Mouse (Mus musculus) heart, embryonic 13.5 days (tissue): ENCODE measurements around the gene Klk1b9. TPM values are rescaled to one million over a fixed set of nuclear protein-coding genes. Genes with fewer than 3 reads are reported as not detected.
"Not testable (repeated sequence)": the region's sequence is repeated elsewhere in the genome, so short reads cannot be mapped to it uniquely, and the experiment has no call there.

Source experiments
- ATAC-seq: fragments of 200-750 bp; cut with Nextera tagmentation; 2 replicates; pipeline ENCODE4 v1.8.0; 2017; ENCODE audit warnings: moderate TSS enrichment; ENCODE audit not compliant: insufficient number of reproducible peaks, low FRiP score, low TSS enrichment; ENCODE audit errors: extremely low read depth
- H3K27ac ChIP-seq: fragments of 300-500 bp; sonication (generic); replicated peaks from 2 replicates; pipeline ENCODE4 v1.5.1; 2015; ENCODE audit warnings: moderate library complexity, mild to moderate bottlenecking, inconsistent platforms
- H3K27me3 ChIP-seq: fragments of 300-500 bp; sonication (generic); replicated peaks from 2 replicates; pipeline ENCODE4 v1.6.1; 2015; ENCODE audit warnings: mild to moderate bottlenecking, inconsistent platforms
- H3K36me3 ChIP-seq: fragments of 300-500 bp; sonication (generic); 2 replicates; pipeline ENCODE4 v1.6.1; 2015; ENCODE audit warnings: mild to moderate bottlenecking, inconsistent platforms
- H3K4me1 ChIP-seq: fragments of 300-500 bp; sonication (generic); 2 replicates; pipeline ENCODE4 v1.6.1; 2015; ENCODE audit warnings: inconsistent platforms
- H3K4me2 ChIP-seq: fragments of 300-500 bp; sonication (generic); 2 replicates; pipeline ENCODE4 v1.6.1; 2015; ENCODE audit warnings: inconsistent platforms, mild to moderate bottlenecking, moderate library complexity
- H3K4me3 ChIP-seq: fragments of 300-500 bp; sonication (generic); 2 replicates; pipeline ENCODE4 v1.5.1; 2015; ENCODE audit warnings: moderate library complexity, mild to moderate bottlenecking, inconsistent platforms
- H3K9ac ChIP-seq: fragments of 300-500 bp; sonication (generic); 2 replicates; pipeline ENCODE4 v1.6.1; 2015; ENCODE audit warnings: inconsistent platforms, mild to moderate bottlenecking, moderate library complexity
- H3K9me3 ChIP-seq: fragments of 300-500 bp; sonication (generic); 2 replicates; pipeline ENCODE4 v1.6.1; 2016; ENCODE audit warnings: inconsistent platforms
- WGBS: fragments of 180-500 bp; shearing (Covaris S2); methylation state at CpG from one replicate; pipeline ENCODE4 v1.1.7; 2015; ENCODE audit warnings: mixed read lengths; 5-methylcytosine and 5-hydroxymethylcytosine counted together
- polyA plus RNA-seq: library from polyadenylated mRNA; unstranded; fragments of >200 nt; fragmentation: Nextera tagmentation; extraction: Ambion mirVana; gene quantifications from 2 replicates; pipeline ENCODE4 v1.2.1, GENCODE M21; 2015

The Klk1b9 gene
- polyA plus RNA-seq, 1 experiment from 2014 or later, result not detected

DNA sequence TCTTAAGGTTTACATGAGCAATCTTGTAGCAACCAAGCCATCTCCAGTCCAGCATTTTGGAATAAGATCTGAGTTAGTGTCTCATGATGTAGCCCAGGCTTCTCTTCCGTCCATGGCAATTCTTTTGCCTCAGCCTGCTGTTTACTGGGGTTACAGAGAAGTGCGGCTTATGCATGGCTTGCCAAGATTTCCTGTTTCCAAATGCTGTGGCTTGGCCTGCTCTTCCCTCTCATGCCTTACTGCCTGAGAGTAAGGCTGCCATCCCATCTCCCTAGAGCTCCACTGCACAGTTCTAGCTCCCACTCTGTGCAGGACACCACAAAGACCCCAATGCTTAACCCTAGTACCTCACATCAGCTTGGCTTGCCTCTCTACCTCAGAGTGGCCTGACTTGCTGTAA is 8.2 kb upstream of the Klk1b9 start:
- Histone ChIP-seq H3K9me3 (no peaks in the 10 kb centered on the region), H3K4me1 (no peaks in the 10 kb centered on the region), H3K36me3 (no peaks in the 10 kb centered on the region), H3K27ac (no peak overlapping the region), H3K27me3 (no peaks in the 10 kb centered on the region; the same call in 1 of the 2 replicates), H3K4me3 (no peak overlapping the region), H3K4me2 (no peak overlapping the region), H3K9ac (no peak overlapping the region)
- ATAC-seq, result no peak
- WGBS, result 74% methylated on average over 2 of the region's 2 CpGs

DNA sequence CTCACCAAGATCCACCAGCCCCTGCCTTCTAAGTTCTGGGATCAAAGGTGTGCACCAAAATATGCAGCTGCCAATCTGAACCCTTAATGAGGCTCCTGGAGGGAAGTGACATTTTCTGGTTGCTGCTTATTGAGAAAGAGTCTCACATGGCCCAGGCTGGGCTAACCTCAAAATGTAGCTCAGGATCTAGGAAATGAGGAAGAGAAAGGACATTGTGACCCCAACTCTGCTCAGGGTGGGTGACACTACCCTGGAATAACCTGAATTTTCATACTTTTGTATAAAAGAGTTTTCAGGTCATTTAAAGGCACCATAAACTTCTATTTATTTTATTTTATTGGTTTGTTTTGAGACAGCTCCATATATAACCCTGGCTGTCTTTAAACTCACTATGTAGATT is 9.8 kb downstream of the Klk1b9 start:
- Histone ChIP-seq H3K27ac (no peak overlapping the region), H3K9ac (no peak overlapping the region), H3K4me2 (no peak overlapping the region), H3K4me1 (no peaks in the 10 kb centered on the region), H3K27me3 (no peaks in the 10 kb centered on the region), H3K36me3 (no peaks in the 10 kb centered on the region), H3K9me3 (no peaks in the 10 kb centered on the region), H3K4me3 (no peak overlapping the region)
- ATAC-seq, result no peak

DNA sequence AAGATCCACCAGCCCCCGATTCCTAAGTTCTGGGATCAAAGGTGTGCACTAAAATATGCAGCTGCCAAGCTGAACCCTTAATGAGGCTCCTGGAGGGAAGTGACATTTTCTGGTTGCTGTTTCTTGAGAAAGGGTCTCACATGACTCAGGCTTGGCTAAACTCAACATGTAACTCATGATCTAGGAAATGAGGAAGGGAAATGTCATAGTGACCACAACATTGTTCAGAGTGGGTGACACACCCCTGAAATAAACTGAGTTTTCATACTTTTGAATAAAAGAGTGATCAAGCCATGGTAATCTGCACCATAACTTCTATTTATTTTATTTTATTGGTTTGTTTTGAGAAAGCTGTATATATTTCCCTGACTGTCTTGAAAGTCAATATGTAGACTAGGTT is 19.0 kb downstream of the Klk1b9 start:
- not testable (repeated sequence) for H3K9me3 ChIP-seq, H3K4me1 ChIP-seq, H3K27me3 ChIP-seq, H3K36me3 ChIP-seq, H3K4me3 ChIP-seq, ATAC-seq, H3K27ac ChIP-seq, H3K9ac ChIP-seq, H3K4me2 ChIP-seq
- 59% methylated on average over 1 of the region's 1 CpGs for WGBS

DNA sequence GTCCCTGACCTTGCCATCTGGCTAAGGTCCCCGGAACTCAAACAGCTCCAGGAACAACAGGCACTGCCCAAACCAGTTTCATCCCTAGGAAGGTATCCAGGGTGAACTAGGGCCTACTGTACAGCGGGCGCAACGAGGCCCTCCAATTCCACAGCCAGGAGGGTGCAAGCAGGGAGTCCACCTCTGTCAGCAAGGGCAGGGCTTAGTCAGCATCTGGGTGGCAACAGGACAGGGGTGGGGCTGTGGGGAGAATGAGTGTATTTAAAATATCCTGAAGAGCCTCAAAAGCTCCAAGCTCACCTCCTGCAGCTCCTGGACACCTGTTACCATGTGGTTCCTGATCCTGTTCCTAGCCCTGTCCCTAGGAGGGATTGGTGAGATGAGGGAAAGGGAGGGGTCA is 19.7 kb downstream of the Klk1b9 start, which contains the start of gene Klk1b11:
TSS of gene Klk1b11 (plus strand) at position 301 of the 400 bp plus-strand sequence.
- WGBS, result 62% methylated on average over 4 of the region's 4 CpGs
- H3K4me3 ChIP-seq, H3K36me3 ChIP-seq, H3K27me3 ChIP-seq, H3K27ac ChIP-seq, H3K4me1 ChIP-seq, H3K4me2 ChIP-seq, H3K9me3 ChIP-seq, ATAC-seq, H3K9ac ChIP-seq: not testable (repeated sequence)

DNA sequence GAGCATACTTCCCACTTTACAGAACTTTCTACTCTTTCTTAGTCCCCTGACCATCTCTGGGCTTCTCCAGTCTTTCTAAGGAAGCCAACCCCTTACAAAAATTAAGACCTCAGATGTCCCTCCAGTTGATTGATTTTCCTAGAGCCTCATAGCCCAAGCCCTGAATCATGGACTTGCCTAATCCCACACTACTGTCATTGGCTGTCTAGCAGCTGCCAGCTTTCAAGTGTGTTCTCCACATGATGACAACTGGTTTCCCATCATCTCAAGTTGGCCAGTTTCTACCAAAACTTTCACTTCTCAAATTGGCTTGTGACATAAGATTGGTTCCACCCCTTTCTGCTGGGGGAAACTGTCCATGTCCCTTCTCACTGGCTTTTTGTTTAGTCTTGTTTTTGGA is 29.0 kb downstream of the Klk1b9 start:
- Histone ChIP-seq H3K4me3 (no peak overlapping the region), H3K9me3 (no peaks in the 10 kb centered on the region), H3K4me1 (no peaks in the 10 kb centered on the region), H3K9ac (no peak overlapping the region), H3K27me3 (no peaks in the 10 kb centered on the region), H3K4me2 (no peak overlapping the region), H3K27ac (no peak overlapping the region), H3K36me3 (no peaks in the 10 kb centered on the region)
- no peak for ATAC-seq

DNA sequence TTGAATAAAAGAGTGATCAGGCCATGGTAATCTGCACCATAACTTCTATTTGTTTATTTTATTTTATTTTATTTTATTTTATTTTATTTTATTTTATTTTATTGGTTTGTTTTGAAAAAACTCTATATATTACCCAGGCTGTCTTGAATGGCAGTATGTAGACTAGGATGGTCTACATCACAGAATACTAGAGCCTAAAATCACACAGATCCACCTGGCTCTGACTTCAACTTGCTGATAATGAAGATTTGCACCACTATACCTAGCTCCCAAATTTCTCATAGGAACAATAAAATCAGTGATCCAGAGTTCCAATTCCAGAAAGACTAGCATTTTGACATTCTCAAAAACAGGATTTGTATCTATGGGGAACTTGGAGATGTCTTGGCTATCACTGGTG is 36.0 kb downstream of the Klk1b9 start, which contains the start of gene Klk1b26:
TSS of gene Klk1b26 (plus strand) at position 301 of the 400 bp plus-strand sequence.
- not testable (repeated sequence) for H3K9me3 ChIP-seq, H3K36me3 ChIP-seq, H3K27me3 ChIP-seq, H3K27ac ChIP-seq, H3K4me2 ChIP-seq, ATAC-seq, H3K4me1 ChIP-seq, H3K4me3 ChIP-seq, H3K9ac ChIP-seq

DNA sequence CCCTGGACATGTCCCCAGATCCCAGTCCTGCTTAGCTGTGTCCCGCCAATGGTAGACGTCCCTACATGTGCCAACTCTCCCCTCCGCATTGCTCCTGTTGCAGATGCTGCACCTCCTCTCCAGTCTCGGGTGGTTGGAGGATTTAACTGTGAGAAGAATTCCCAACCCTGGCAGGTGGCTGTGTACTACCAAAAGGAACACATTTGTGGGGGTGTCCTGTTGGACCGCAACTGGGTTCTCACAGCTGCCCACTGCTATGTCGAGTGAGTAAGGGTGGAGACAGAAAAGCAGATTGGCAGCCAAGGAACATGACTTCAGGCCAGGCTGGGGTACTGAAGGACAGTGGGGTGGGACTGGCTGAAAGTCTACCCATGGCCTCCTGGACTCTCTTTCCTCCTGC is 38.8 kb downstream of the Klk1b9 start:
- not testable (repeated sequence) for H3K4me2 ChIP-seq, H3K9ac ChIP-seq, ATAC-seq, H3K27me3 ChIP-seq, H3K4me3 ChIP-seq, H3K27ac ChIP-seq, H3K9me3 ChIP-seq, H3K4me1 ChIP-seq, H3K36me3 ChIP-seq
- WGBS, result 64% methylated on average over 6 of the region's 6 CpGs

DNA sequence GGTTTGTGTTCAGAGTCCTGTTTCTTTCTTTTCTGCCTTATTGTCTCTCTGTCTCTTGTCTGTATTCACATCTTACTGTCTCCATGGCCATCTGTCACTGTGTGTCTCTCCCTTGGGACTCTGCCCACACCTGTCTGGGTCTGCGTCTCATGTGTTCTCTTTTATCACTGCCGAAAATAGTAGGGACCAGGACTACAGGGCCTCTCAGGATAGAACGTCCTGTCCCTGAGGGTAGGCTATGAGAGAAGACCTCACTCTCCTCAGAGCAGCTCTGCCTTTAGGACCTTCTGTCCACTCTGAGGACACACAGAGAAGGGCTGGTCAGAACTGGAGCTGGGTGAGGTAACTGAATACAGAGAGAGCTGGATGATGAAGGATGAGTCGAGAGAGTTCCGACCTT is 39.2 kb downstream of the Klk1b9 start:
- no peaks in the 10 kb centered on the region for H3K9me3 ChIP-seq
- H3K36me3 ChIP-seq, result no peaks in the 10 kb centered on the region
- no peaks in the 10 kb centered on the region for H3K4me1 ChIP-seq
- no peak overlapping the region for H3K27ac ChIP-seq
- 70% methylated on average over 5 of the region's 5 CpGs for WGBS
- no peak overlapping the region for H3K9ac ChIP-seq
- H3K27me3 ChIP-seq, result no peaks in the 10 kb centered on the region
- no peak overlapping the region for H3K4me3 ChIP-seq
- H3K4me2 ChIP-seq, result no peak overlapping the region
- ATAC-seq, result no peak

Other genes starting within 250 kb of the Klk1b9 start
- gene Klk12, start 207.2 kb upstream of the Klk1b9 start, polyA plus RNA-seq, result not detected in 2 replicates
- not detected in 2 replicates for gene Klk11, start 201.5 kb upstream of the Klk1b9 start, polyA plus RNA-seq
- gene Klk10, start 195.0 kb upstream of the Klk1b9 start, polyA plus RNA-seq, result 0.10 and 0.11 TPM in 2 replicates
- 0.13 and 0.25 TPM in 2 replicates for gene Klk9, start 184.2 kb upstream of the Klk1b9 start, polyA plus RNA-seq
- gene Klk8, start 178.5 kb upstream of the Klk1b9 start, polyA plus RNA-seq, result 25.8 and 27.9 TPM in 2 replicates
- gene Klk7, start 164.8 kb upstream of the Klk1b9 start, polyA plus RNA-seq, result 0.09 and 0.10 TPM in 2 replicates
- not detected in 2 replicates for gene Klk6, start 151.6 kb upstream of the Klk1b9 start, polyA plus RNA-seq
- gene Klk5, start 134.1 kb upstream of the Klk1b9 start, polyA plus RNA-seq, result not detected in 2 replicates
- not detected in 2 replicates for gene Klk4, start 94.9 kb upstream of the Klk1b9 start, polyA plus RNA-seq
- gene Klk15, start 42.3 kb upstream of the Klk1b9 start, polyA plus RNA-seq, result not detected in 2 replicates
- gene Klk1b8, start 25.4 kb upstream of the Klk1b9 start, polyA plus RNA-seq, result not detected in 2 replicates
- not detected in 2 replicates for gene Klk1b1, start 9.3 kb upstream of the Klk1b9 start, polyA plus RNA-seq
- not detected in 2 replicates for gene Klk1b11, start 19.8 kb downstream of the Klk1b9 start, polyA plus RNA-seq
- not detected in 2 replicates for gene Klk1b26, start 36.1 kb downstream of the Klk1b9 start, polyA plus RNA-seq
- not detected in 2 replicates for gene Klk1b27, start 76.2 kb downstream of the Klk1b9 start, polyA plus RNA-seq
- not detected in 2 replicates for gene Klk1b21, start 126.3 kb downstream of the Klk1b9 start, polyA plus RNA-seq
- gene Klk1b22, start 136.6 kb downstream of the Klk1b9 start, polyA plus RNA-seq, result not detected in 2 replicates
- not detected in 2 replicates for gene Klk1b16, start 160.7 kb downstream of the Klk1b9 start, polyA plus RNA-seq
- not detected in 2 replicates for gene Klk1b24, start 212.2 kb downstream of the Klk1b9 start, polyA plus RNA-seq
- gene Klk1b3, start 222.1 kb downstream of the Klk1b9 start, polyA plus RNA-seq, result not detected in 2 replicates
- not detected in 2 replicates for gene Klk1b4, start 231.4 kb downstream of the Klk1b9 start, polyA plus RNA-seq
- gene Klk1b5, start 239.9 kb downstream of the Klk1b9 start, polyA plus RNA-seq, result not detected in 2 replicates
- not detected in 2 replicates for gene Klk1, start 249.3 kb downstream of the Klk1b9 start, polyA plus RNA-seq